Mouse (Mus musculus): ENCODE data around the gene Lhx6. TPM values are rescaled to one million over a fixed set of nuclear protein-coding genes. Genes with fewer than 3 reads are reported as not detected.

The Lhx6 gene
- polyA plus RNA-seq, 1 experiment from 2014 or later: 11.6 TPM

DNA sequence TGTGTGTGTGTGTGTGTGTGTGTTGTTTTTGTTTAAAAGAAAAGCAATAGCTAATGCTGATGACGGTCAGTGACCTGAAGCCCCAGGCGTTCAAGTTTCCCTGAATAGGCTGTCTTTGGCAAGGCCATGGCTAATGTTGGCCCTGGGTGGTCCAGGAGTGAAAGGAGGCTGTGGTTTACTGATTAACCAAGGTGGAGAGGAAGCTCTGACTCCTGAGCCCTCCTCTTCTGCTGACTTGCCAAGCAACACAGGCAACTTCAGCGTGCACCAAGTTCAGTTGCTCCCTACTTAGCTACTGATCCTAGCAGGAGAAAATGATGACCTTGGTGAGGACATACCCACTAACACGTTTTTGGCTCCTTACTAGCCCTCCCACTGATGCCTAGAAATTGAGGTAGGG lies 12.5 kb downstream of the Lhx6 start:
- H3K9me3 ChIP-seq (replicated peaks; ENCODE audit: control insufficient read depth, low read length): no peaks in the 10 kb centered on the region
- H3K36me3 ChIP-seq (replicated peaks; ENCODE audit: control insufficient read depth, insufficient read depth, low read depth, low read length): no peaks in the 10 kb centered on the region
- WGBS: 3% methylated on average over 4 of the region's 4 CpGs
- H3K4me1 ChIP-seq (ENCODE audit: control insufficient read depth, insufficient read depth, low read length): peaks cover 6% of the 10 kb centered on the region; the same call in 1 of the 2 replicates
- no peak overlapping the region for H3K4me2 ChIP-seq (ENCODE audit: low read depth, low read length)
- DNase-seq (ENCODE audit: low spot score): no peak
- no peak for ATAC-seq (replicated peaks; ENCODE audit: insufficient number of reproducible peaks, low FRiP score, low TSS enrichment, low read depth)
- peaks cover 75% of the 10 kb centered on the region for H3K27me3 ChIP-seq (ENCODE audit: control insufficient read depth, insufficient read depth, low read length)
- H3K9ac ChIP-seq (replicated peaks; ENCODE audit: low read length): no peak overlapping the region
- no peak overlapping the region for H3K4me3 ChIP-seq (ENCODE audit: low read depth, low read length)
- H3K27ac ChIP-seq (replicated peaks; ENCODE audit: low read depth, low read length): no peak overlapping the region

DNA sequence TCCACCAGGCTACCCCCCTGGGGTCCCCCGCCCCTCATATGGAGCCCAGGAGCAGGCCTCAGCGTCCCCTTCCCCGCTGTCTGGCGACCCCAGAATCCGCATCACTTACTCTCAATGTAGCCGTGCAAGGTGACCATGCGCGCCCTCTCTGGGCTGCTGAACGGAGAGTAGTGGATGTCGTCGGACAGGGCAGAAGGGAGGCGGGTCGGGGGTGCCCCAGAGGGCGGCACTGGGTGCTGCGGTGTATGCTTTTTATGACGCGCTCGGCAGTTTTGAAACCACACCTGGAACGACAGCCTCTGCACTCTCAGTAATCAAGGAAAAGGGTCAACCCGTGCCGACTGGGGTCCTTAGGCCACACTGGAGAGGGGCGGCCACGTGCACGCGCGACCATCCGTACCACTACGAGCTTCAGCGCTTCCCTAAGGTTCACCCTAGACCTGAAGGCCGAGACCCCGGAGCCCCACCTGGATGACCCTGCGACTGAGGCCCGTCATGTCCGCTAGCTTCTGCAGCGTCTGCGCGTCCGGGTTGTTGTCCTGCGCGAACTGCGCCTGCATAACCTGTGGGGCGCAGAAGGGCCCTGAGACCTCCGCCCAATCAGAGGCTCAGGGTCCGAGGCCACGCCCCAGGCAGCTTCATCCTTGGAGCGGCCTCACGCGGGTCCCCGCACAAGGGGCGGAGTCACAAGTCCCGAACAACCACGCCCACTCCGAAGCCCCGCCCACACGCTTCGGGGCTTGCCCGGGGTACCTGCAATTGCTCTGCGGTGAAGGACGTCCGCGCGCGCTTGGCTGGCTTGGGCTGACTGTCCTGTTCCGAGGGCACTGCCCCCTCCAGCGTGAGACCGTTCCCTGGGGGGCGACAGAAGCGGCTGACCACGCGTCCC lies 14.1 kb downstream of the Lhx6 start:
- no peaks in the 10 kb centered on the region for H3K36me3 ChIP-seq (replicated peaks; ENCODE audit: control insufficient read depth, insufficient read depth, low read depth, low read length)
- H3K9ac ChIP-seq (replicated peaks; ENCODE audit: low read length): peak overlapping the region; percentile 5; the same call in 1 of the 2 replicates
- peak overlapping the region; percentile 31 for H3K4me3 ChIP-seq (ENCODE audit: low read depth, low read length)
- peaks cover 6% of the 10 kb centered on the region; the same call in 1 of the 2 replicates for H3K4me1 ChIP-seq (ENCODE audit: control insufficient read depth, insufficient read depth, low read length)
- H3K27me3 ChIP-seq (ENCODE audit: control insufficient read depth, insufficient read depth, low read length): peaks cover 60% of the 10 kb centered on the region
- 1% methylated on average over 70 of the region's 70 CpGs for WGBS
- H3K9me3 ChIP-seq (replicated peaks; ENCODE audit: control insufficient read depth, low read length): no peaks in the 10 kb centered on the region
- DNase-seq (ENCODE audit: low spot score): peak; percentile 91
- peak overlapping the region; percentile 77 for H3K4me2 ChIP-seq (ENCODE audit: low read depth, low read length)
- H3K27ac ChIP-seq (replicated peaks; ENCODE audit: low read depth, low read length): no peak overlapping the region
- ATAC-seq (replicated peaks; ENCODE audit: insufficient number of reproducible peaks, low FRiP score, low TSS enrichment, low read depth): peak; percentile 78

DNA sequence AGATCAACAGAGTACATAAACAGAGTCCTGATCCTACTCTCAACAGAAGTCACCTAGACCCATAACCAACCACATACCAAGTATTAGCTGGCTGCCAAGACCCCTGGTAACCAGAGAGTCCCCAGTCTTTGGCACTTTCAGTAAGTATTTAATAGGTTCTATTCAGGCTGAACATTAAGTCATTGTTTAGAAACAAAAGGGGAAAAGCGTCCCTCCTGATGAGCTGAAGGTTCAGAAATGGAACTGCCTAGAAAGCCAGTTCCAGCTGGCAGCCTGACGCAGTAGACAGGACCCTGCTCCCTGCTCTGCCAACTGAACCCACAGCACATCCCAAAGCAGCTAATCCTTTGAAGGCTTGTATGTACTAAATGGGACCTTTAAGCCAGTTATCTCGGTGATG lies 16.0 kb downstream of the Lhx6 start:
- ATAC-seq (replicated peaks; ENCODE audit: insufficient number of reproducible peaks, low FRiP score, low TSS enrichment, low read depth): no peak
- no peaks in the 10 kb centered on the region for H3K36me3 ChIP-seq (replicated peaks; ENCODE audit: control insufficient read depth, insufficient read depth, low read depth, low read length)
- H3K27ac ChIP-seq (replicated peaks; ENCODE audit: low read depth, low read length): no peak overlapping the region
- peaks cover 6% of the 10 kb centered on the region; the same call in 1 of the 2 replicates for H3K4me1 ChIP-seq (ENCODE audit: control insufficient read depth, insufficient read depth, low read length)
- no peak overlapping the region for H3K4me3 ChIP-seq (ENCODE audit: low read depth, low read length)
- H3K27me3 ChIP-seq (ENCODE audit: control insufficient read depth, insufficient read depth, low read length): peaks cover 41% of the 10 kb centered on the region
- DNase-seq (ENCODE audit: low spot score): no peak
- H3K9me3 ChIP-seq (replicated peaks; ENCODE audit: control insufficient read depth, low read length): no peaks in the 10 kb centered on the region
- no peak overlapping the region for H3K9ac ChIP-seq (replicated peaks; ENCODE audit: low read length)
- no peak overlapping the region for H3K4me2 ChIP-seq (ENCODE audit: low read depth, low read length)
- WGBS: 56% methylated on average over 3 of the region's 3 CpGs

DNA sequence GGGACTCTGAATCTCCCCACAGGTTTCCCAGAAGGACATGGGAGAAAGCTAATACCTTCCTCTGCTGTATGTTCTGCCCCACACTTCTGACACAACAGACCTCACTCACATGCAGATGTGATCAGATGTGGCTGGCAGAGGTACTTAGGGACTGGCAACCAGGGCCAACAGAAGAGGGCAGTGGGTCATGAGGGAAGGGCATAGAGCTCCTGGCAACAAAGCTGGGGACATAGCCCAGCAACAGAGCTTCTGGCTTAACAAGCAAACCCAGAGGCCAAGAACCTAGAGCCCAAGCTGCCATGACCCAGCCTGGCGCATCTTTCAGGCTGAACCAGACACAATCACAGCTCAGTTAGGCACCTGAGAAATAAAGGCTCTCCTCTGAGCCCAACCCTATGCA lies 20.2 kb downstream of the Lhx6 start:
- DNase-seq (ENCODE audit: low spot score) (no peak), ATAC-seq (replicated peaks; ENCODE audit: insufficient number of reproducible peaks, low FRiP score, low TSS enrichment, low read depth) (no peak)
- WGBS: 95% methylated on average over 1 of the region's 1 CpGs
- no peak overlapping the region for H3K4me3 ChIP-seq (ENCODE audit: low read depth, low read length)
- H3K4me2 ChIP-seq (ENCODE audit: low read depth, low read length): no peak overlapping the region
- peaks cover 7% of the 10 kb centered on the region for H3K27me3 ChIP-seq (ENCODE audit: control insufficient read depth, insufficient read depth, low read length)
- no peaks in the 10 kb centered on the region for H3K9me3 ChIP-seq (replicated peaks; ENCODE audit: control insufficient read depth, low read length)
- H3K27ac ChIP-seq (replicated peaks; ENCODE audit: low read depth, low read length): no peak overlapping the region
- H3K9ac ChIP-seq (replicated peaks; ENCODE audit: low read length): no peak overlapping the region
- H3K36me3 ChIP-seq (replicated peaks; ENCODE audit: control insufficient read depth, insufficient read depth, low read depth, low read length): no peaks in the 10 kb centered on the region
- H3K4me1 ChIP-seq (ENCODE audit: control insufficient read depth, insufficient read depth, low read length): no peaks in the 10 kb centered on the region

DNA sequence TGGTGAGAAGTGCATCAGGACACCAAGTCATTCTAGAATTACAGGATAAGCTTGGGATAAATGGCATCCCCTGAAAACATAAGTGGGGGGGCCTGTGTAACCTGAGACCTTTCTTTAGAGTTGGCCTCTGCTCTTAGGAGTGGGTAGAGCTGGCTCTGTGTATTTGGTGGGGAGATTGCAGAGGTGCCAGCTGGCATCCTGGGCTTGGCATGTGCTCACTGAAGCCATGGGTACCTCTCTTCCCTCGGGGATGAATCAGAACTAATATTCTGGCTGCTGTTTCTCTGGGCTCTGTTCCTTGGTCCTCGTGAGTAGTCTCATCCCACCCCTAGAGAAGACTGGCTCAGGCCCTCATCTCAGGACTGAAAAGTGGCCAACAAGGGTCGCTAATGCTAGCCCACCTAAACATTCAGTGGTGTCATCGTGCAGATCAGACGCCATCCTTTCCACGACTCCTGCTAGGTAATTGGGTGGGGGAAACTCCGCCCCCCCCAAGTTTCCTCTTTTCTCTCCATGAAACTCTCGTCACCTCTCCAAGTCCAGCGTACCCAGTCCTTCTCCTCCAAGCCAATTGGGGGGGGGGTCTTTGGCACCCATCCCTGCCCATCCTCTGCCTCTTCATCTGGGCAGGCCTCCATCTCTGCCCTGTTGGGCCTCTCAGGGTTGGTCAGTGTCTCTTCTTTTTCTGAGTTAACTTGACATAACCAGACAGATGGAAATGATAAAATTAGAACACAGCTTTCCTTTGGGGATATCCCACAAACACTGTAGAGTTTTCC lies 22.2 kb downstream of the Lhx6 start:
- H3K4me3 ChIP-seq (ENCODE audit: low read depth, low read length): no peak overlapping the region
- DNase-seq (ENCODE audit: low spot score): no peak
- no peak overlapping the region for H3K4me2 ChIP-seq (ENCODE audit: low read depth, low read length)
- no peak for ATAC-seq (replicated peaks; ENCODE audit: insufficient number of reproducible peaks, low FRiP score, low TSS enrichment, low read depth)
- no peak overlapping the region for H3K27ac ChIP-seq (replicated peaks; ENCODE audit: low read depth, low read length)
- no peak overlapping the region for H3K9ac ChIP-seq (replicated peaks; ENCODE audit: low read length)
- no peaks in the 10 kb centered on the region; the same call in 1 of the 2 replicates for H3K36me3 ChIP-seq (replicated peaks; ENCODE audit: control insufficient read depth, insufficient read depth, low read depth, low read length)
- no peaks in the 10 kb centered on the region; the same call in 1 of the 2 replicates for H3K4me1 ChIP-seq (ENCODE audit: control insufficient read depth, insufficient read depth, low read length)
- no peaks in the 10 kb centered on the region for H3K9me3 ChIP-seq (replicated peaks; ENCODE audit: control insufficient read depth, low read length)
- 74% methylated on average over 9 of the region's 9 CpGs for WGBS
- H3K27me3 ChIP-seq (ENCODE audit: control insufficient read depth, insufficient read depth, low read length): 0 out of 2 replicates have a peak, but pooled peaks cover 1% of the 10 kb centered on the region

- no peak for ATAC-seq (replicated peaks; ENCODE audit: insufficient number of reproducible peaks, low FRiP score, low TSS enrichment, low read depth)
- no peak for DNase-seq (ENCODE audit: low spot score)
- 28% methylated on average over 9 of the region's 9 CpGs for WGBS
- H3K27ac ChIP-seq (replicated peaks; ENCODE audit: low read depth, low read length): no peak overlapping the region
- H3K4me1 ChIP-seq (ENCODE audit: control insufficient read depth, insufficient read depth, low read length): peaks cover 5% of the 10 kb centered on the region
- no peak overlapping the region for H3K9ac ChIP-seq (replicated peaks; ENCODE audit: low read length)
- no peak overlapping the region for H3K4me2 ChIP-seq (ENCODE audit: low read depth, low read length)
- no peaks in the 10 kb centered on the region; the same call in 1 of the 2 replicates for H3K36me3 ChIP-seq (replicated peaks; ENCODE audit: control insufficient read depth, insufficient read depth, low read depth, low read length)
- no peak overlapping the region for H3K4me3 ChIP-seq (ENCODE audit: low read depth, low read length)
- no peaks in the 10 kb centered on the region for H3K27me3 ChIP-seq (ENCODE audit: control insufficient read depth, insufficient read depth, low read length)
- H3K9me3 ChIP-seq (replicated peaks; ENCODE audit: control insufficient read depth, low read length): no peaks in the 10 kb centered on the region
Observed at GRCm38 (mm10) chr2:36081446-36081845, 23.8 kb downstream of the Lhx6 start.

DNA sequence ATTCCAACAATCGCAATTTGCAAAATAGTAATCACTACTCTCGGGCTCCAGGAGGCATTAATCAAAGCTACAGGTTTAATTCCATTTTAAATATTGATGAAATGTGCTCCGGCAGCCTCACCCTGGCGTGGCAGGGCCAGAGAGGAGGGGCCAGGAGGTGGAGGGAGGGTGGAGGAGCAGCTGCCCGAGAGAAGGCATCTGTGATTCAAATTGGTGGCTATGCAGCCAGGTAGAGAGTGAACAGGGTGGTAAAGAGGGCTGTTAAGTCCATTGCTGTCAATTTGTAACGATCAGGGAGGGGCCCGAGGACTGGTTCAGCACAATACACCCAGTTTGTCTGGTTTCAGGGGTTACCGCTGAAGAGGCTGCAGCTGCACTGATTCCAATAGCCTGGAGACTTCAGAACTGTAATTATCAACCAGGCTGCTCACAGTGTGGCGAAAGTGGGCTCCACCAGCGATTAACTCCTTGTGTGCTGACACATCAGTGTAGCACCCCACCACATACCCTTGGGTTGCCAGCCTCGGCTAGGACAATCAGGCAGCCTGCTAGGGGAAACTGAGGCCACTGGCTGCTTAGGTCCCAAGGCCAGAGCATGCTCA lies 27.9 kb downstream of the Lhx6 start:
- Histone ChIP-seq H3K27ac (replicated peaks; ENCODE audit: low read depth, low read length) (no peak overlapping the region), H3K36me3 (replicated peaks; ENCODE audit: control insufficient read depth, insufficient read depth, low read depth, low read length) (no peaks in the 10 kb centered on the region; the same call in 1 of the 2 replicates), H3K27me3 (ENCODE audit: control insufficient read depth, insufficient read depth, low read length) (no peaks in the 10 kb centered on the region), H3K9me3 (replicated peaks; ENCODE audit: control insufficient read depth, low read length) (no peaks in the 10 kb centered on the region), H3K4me1 (ENCODE audit: control insufficient read depth, insufficient read depth, low read length) (peaks cover 5% of the 10 kb centered on the region), H3K9ac (replicated peaks; ENCODE audit: low read length) (peak overlapping the region; percentile 18), H3K4me2 (ENCODE audit: low read depth, low read length) (no peak overlapping the region; the same call in 1 of the 2 replicates), H3K4me3 (ENCODE audit: low read depth, low read length) (no peak overlapping the region)
- ATAC-seq (replicated peaks; ENCODE audit: insufficient number of reproducible peaks, low FRiP score, low TSS enrichment, low read depth) (peak; percentile 38), DNase-seq (ENCODE audit: low spot score) (no peak)
- WGBS: 16% methylated on average over 11 of the region's 11 CpGs

Measured in embryonic facial prominence, embryonic 11.5 days (tissue).